Mouse (Mus musculus) limb, embryonic 14.5 days (tissue): ENCODE results near the gene Tacc2. TPM values are rescaled to one million over a fixed set of nuclear protein-coding genes. Genes with fewer than 3 reads are reported as not detected.

ENCODE experiments used
- ATAC-seq: fragments of 200-750 bp; cut with Nextera tagmentation; 2 replicates; pipeline ENCODE4 v1.8.0; 2017; ENCODE audit warnings: low read depth, moderate number of reproducible peaks, moderate TSS enrichment; ENCODE audit not compliant: low FRiP score
- DNase-seq: peaks from one replicate; pipeline ENCODE4 v3.0.0-alpha.2; 2015; ENCODE audit warnings: low spot score
- H3K27ac ChIP-seq: fragments of 300-500 bp; sonication (generic); replicated peaks from 2 replicates; pipeline ENCODE4 v1.5.1; 2014; ENCODE audit warnings: low read depth, mild to moderate bottlenecking, low read length, moderate library complexity, mixed read lengths
- H3K27me3 ChIP-seq: fragments of 300-500 bp; sonication (generic); 2 replicates; pipeline ENCODE4 v1.6.1; 2014; ENCODE audit warnings: low read length, mixed read lengths; ENCODE audit not compliant: control insufficient read depth, insufficient read depth
- H3K36me3 ChIP-seq: fragments of 300-500 bp; sonication (generic); 2 replicates; pipeline ENCODE4 v1.6.1; 2014; ENCODE audit warnings: mild to moderate bottlenecking, low read length, moderate library complexity, mixed read lengths; ENCODE audit not compliant: control insufficient read depth, insufficient read depth
- H3K4me1 ChIP-seq: fragments of 300-500 bp; sonication (generic); 2 replicates; pipeline ENCODE4 v1.6.1; 2014; ENCODE audit warnings: antibody characterized with exemption, low read length, mixed read lengths; ENCODE audit not compliant: control insufficient read depth, insufficient read depth
- H3K4me2 ChIP-seq: fragments of 300-500 bp; sonication (generic); replicated peaks from 2 replicates; pipeline ENCODE4 v1.6.1; 2014; ENCODE audit warnings: low read depth, mild to moderate bottlenecking, low read length, moderate library complexity; ENCODE audit not compliant: severe bottlenecking
- H3K4me3 ChIP-seq: fragments of 300-500 bp; sonication (generic); replicated peaks from 2 replicates; pipeline ENCODE4 v1.5.1; 2014; ENCODE audit warnings: low read length
- H3K9ac ChIP-seq: fragments of 300-500 bp; sonication (generic); 2 replicates; pipeline ENCODE4 v1.6.1; 2014; ENCODE audit warnings: mild to moderate bottlenecking, low read depth, low read length, moderate library complexity; ENCODE audit not compliant: severe bottlenecking
- H3K9me3 ChIP-seq: fragments of 300-500 bp; sonication (generic); 2 replicates; pipeline ENCODE4 v1.6.1; 2016; ENCODE audit warnings: low read length; ENCODE audit not compliant: control insufficient read depth
- POLR2A ChIP-seq: fragments of 200-500 bp; IDR thresholded peaks from 2 replicates; pipeline ENCODE4 v1.8.0; 2012; ENCODE audit warnings: inconsistent platforms, mild to moderate bottlenecking, moderate library complexity, borderline replicate concordance; ENCODE audit not compliant: insufficient read depth, insufficient read length; ENCODE audit errors: extremely low read depth
- WGBS: fragments of 180-500 bp; shearing (Covaris S2); extraction: QIAGEN DNeasy Blood & Tissue Kit; methylation state at CpG from one replicate; pipeline ENCODE4 v1.1.7; 2014; 5-methylcytosine and 5-hydroxymethylcytosine counted together
- polyA plus RNA-seq, 2 experiments: library from polyadenylated mRNA; depleted of rRNA in 1 of 2; stranded (reverse) in 1 of 2; unstranded in 1 of 2; fragments of >200 nt; fragmentation: Nextera tagmentation in 1 of 2; extraction: Ambion mirVana in 1 of 2; gene quantifications; 2 replicates each; pipeline versions ENCODE4 v1.2.1 to v1.2.3; 2012 to 2014

Gene Tacc2
- polyA plus RNA-seq, 2 experiments, result 38.2 to 49.1 TPM

DNA sequence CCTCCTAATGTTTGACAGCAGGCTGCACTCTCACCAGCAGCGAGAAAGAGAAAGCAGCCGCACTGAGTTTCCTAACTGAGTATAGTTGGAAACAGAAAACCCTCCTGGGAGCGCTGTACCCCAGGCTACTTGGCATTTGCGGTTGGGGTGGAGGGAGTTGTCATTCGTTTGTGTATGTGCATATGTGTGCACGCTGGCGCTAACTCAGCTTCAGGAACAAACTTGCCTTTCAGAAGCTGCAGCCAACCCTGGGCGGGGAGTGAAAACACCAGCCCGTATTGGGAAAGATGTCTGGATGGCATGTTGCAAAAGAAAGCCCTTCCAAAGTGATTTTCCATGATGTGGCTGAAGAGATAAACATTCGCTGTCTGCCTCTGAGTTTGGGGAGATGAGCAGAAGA, 257 bp upstream of the Tacc2 start:
- H3K4me2 ChIP-seq, result peak overlapping the region; percentile 42
- H3K27ac ChIP-seq, result peak overlapping the region; percentile 56
- H3K36me3 ChIP-seq, result no peaks in the 10 kb centered on the region
- TF ChIP-seq POLR2A, result no peak
- H3K4me1 ChIP-seq, result peaks cover 13% of the 10 kb centered on the region
- peak overlapping the region; percentile 3 for H3K9ac ChIP-seq
- no peaks in the 10 kb centered on the region for H3K9me3 ChIP-seq
- 20% methylated on average over 10 of the region's 10 CpGs for WGBS
- ATAC-seq (no peak; the same call in 1 of the 2 replicates), DNase-seq (peak; percentile 66)
- H3K27me3 ChIP-seq, result no peaks in the 10 kb centered on the region
- H3K4me3 ChIP-seq, result peak overlapping the region; percentile 4; the same call in 1 of the 2 replicates

DNA sequence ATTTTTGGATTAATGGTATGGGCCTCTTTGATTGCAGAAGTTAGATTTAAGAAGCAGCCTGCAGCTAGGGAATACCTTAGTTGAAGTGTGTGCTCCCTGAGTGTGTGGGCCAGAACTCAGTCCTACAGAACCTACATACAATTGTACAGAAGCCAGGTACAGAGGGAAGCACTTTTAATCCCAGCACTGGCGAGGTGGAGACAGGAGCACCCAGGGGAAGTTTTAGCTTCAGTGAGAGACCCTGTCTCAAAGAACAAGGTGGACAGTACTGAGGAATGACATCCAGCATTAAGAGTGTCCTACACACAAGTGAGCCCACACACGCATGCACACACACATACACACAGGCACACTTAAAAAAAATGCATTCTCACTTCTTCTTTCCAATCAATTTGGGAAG, 828 bp downstream of the Tacc2 start:
- 84% methylated on average over 2 of the region's 2 CpGs for WGBS
- H3K36me3 ChIP-seq, result no peaks in the 10 kb centered on the region
- peaks cover 13% of the 10 kb centered on the region for H3K4me1 ChIP-seq
- ATAC-seq (no peak), DNase-seq (no peak)
- no peak for TF ChIP-seq POLR2A
- no peak overlapping the region for H3K4me3 ChIP-seq
- peak overlapping the region; percentile 35; the same call in 1 of the 2 replicates for H3K27ac ChIP-seq
- H3K27me3 ChIP-seq, result no peaks in the 10 kb centered on the region
- no peak overlapping the region for H3K4me2 ChIP-seq
- no peaks in the 10 kb centered on the region for H3K9me3 ChIP-seq
- H3K9ac ChIP-seq, result no peak overlapping the region

DNA sequence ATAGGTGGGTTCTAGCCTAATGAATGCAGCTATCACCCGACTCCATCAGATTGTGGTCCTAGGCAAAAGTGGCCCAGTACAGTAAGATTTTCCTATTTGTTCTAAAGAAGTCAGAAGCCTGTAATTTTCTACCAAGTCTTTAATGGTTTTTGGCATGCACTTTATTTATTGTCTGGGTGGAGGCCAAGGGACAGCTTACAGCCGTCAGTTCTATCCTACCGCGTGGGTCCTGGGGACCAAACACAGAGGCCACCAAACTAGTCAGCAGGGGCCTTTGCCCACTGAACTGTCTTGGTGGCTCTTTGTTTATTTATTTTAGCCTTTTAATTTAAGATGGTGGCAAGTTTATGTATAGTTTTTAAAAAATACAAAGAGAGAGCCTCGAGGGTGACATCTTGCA, 1.4 kb downstream of the Tacc2 start:
- H3K9ac ChIP-seq, result no peak overlapping the region
- H3K36me3 ChIP-seq, result no peaks in the 10 kb centered on the region
- no peaks in the 10 kb centered on the region for H3K27me3 ChIP-seq
- no peak overlapping the region for H3K27ac ChIP-seq
- TF ChIP-seq POLR2A, result no peak
- DNase-seq (no peak), ATAC-seq (no peak)
- no peak overlapping the region for H3K4me2 ChIP-seq
- H3K9me3 ChIP-seq, result no peaks in the 10 kb centered on the region
- no peak overlapping the region for H3K4me3 ChIP-seq
- H3K4me1 ChIP-seq, result peaks cover 13% of the 10 kb centered on the region
- 57% methylated on average over 5 of the region's 5 CpGs for WGBS

DNA sequence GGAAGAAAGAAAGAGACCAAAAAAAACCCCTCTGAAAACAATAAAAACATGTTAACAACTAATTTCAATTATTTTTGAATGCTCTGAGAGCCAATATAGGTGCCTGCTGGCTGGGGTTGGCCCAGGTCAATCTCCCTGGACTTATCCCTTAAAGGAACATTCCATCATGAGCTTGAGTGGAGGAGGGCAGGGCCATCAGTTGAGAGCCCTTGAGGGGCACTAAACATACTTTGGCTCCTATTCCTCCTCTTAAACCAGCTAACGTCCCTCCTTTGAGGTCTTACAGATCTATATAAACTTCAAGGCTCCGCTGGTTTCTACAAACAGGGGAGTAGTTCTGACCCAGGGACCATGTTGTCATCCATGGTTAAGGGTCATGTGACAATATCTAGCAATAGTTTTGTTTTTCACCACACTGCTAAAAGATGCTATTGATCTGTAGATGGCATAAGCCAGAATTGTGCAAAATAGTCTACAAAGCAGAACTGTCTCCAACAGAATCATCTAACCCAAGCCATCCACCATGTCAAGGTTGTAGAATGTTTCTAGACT, 9.4 kb downstream of the Tacc2 start:
- H3K4me1 ChIP-seq, result no peaks in the 10 kb centered on the region

GRCm38 (mm10) chr7:130590081-130590828, 13.0 kb downstream of the Tacc2 start:
- DNase-seq (no peak), ATAC-seq (no peak)
- Histone ChIP-seq H3K27ac (no peak overlapping the region), H3K4me3 (no peak overlapping the region), H3K9ac (no peak overlapping the region), H3K4me1 (no peaks in the 10 kb centered on the region), H3K9me3 (no peaks in the 10 kb centered on the region), H3K27me3 (no peaks in the 10 kb centered on the region), H3K36me3 (no peaks in the 10 kb centered on the region), H3K4me2 (no peak overlapping the region)
- WGBS, result 62% methylated on average over 13 of the region's 13 CpGs
- no peak for TF ChIP-seq POLR2A

More for the DNA sequence above, 9.4 kb downstream of the Tacc2 start:
- TF ChIP-seq POLR2A, result no peak
- WGBS, result 67% methylated on average over 2 of the region's 2 CpGs
- no peaks in the 10 kb centered on the region for H3K9me3 ChIP-seq
- H3K27ac ChIP-seq, result no peak overlapping the region
- H3K4me2 ChIP-seq, result no peak overlapping the region
- H3K4me3 ChIP-seq, result no peak overlapping the region
- H3K27me3 ChIP-seq, result no peaks in the 10 kb centered on the region
- no peaks in the 10 kb centered on the region for H3K36me3 ChIP-seq
- no peak overlapping the region for H3K9ac ChIP-seq
- ATAC-seq (no peak), DNase-seq (no peak)
